Mouse (Mus musculus) embryonic facial prominence, embryonic 12.5 days (tissue): ENCODE data around the gene Cfap74. TPM values are rescaled to one million over a fixed set of nuclear protein-coding genes. Genes with fewer than 3 reads are reported as not detected.
"Not testable (repeated sequence)": the region's sequence is repeated elsewhere in the genome, so short reads cannot be mapped to it uniquely, and the experiment has no call there.

ENCODE experiments used
- ATAC-seq: fragments of 200-750 bp; cut with Nextera tagmentation; 2 replicates; pipeline ENCODE4 v1.8.0; 2017; ENCODE audit not compliant: insufficient number of reproducible peaks, insufficient read depth, low FRiP score, low TSS enrichment
- H3K27ac ChIP-seq: fragments of 300-500 bp; sonication (generic); 2 replicates; pipeline ENCODE4 v1.5.1; 2016; ENCODE audit warnings: mild to moderate bottlenecking
- H3K27me3 ChIP-seq: fragments of 300-500 bp; sonication (generic); 2 replicates; pipeline ENCODE4 v1.6.1; 2016; ENCODE audit warnings: mild to moderate bottlenecking, moderate library complexity
- H3K36me3 ChIP-seq: fragments of 300-500 bp; sonication (generic); 2 replicates; pipeline ENCODE4 v1.6.1; 2016; ENCODE audit warnings: mild to moderate bottlenecking
- H3K4me1 ChIP-seq: fragments of 300-500 bp; sonication (generic); 2 replicates; pipeline ENCODE4 v1.6.1; 2016
- H3K4me2 ChIP-seq: fragments of 300-500 bp; sonication (generic); replicated peaks from 2 replicates; pipeline ENCODE4 v1.6.1; 2016; ENCODE audit warnings: mild to moderate bottlenecking, moderate library complexity
- H3K4me3 ChIP-seq: fragments of 300-500 bp; sonication (generic); 2 replicates; pipeline ENCODE4 v1.5.1; 2016; ENCODE audit warnings: mild to moderate bottlenecking
- H3K9ac ChIP-seq: fragments of 300-500 bp; sonication (generic); 2 replicates; pipeline ENCODE4 v1.6.1; 2016; ENCODE audit warnings: mild to moderate bottlenecking, moderate library complexity
- H3K9me3 ChIP-seq: fragments of 300-500 bp; sonication (generic); 2 replicates; pipeline ENCODE4 v1.6.1; 2016; ENCODE audit warnings: mild to moderate bottlenecking, moderate library complexity
- WGBS: fragments of 180-500 bp; shearing (Covaris S2); methylation state at CpG from one replicate; pipeline ENCODE4 v1.1.7; 2016; 5-methylcytosine and 5-hydroxymethylcytosine counted together
- polyA plus RNA-seq: library from polyadenylated mRNA; unstranded; fragments of >200 nt; fragmentation: Nextera tagmentation; extraction: Ambion mirVana; gene quantifications from 2 replicates; pipeline ENCODE4 v1.2.1, GENCODE M21; 2016

Gene Cfap74
- polyA plus RNA-seq, 1 experiment from 2014 or later: 4.9 TPM

DNA sequence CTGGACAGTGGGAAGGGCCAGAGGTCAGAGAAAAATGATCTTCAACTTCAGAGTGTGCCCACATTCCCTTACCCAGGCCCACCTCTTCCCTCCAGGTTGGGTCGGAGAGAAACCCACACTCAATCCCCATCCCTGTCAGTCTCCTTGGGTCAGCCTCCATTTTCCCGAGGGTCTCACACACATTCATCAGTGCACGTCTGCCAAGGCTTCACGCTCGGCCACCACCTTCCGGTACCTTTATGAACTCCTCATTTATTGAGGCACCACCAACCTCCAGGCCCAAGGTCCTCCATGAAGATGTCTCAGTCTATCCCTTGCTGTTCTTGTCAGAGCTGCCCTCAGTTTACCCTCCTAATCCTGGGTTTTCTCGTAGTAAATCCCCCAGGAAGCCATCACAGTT, 62.0 kb downstream of the Cfap74 start:
- H3K4me1 ChIP-seq: peaks cover 10% of the 10 kb centered on the region
- H3K27me3 ChIP-seq: peaks cover 13% of the 10 kb centered on the region
- H3K36me3 ChIP-seq: no peaks in the 10 kb centered on the region
- H3K9ac ChIP-seq: no peak overlapping the region
- ATAC-seq: no peak
- no peak overlapping the region for H3K27ac ChIP-seq
- H3K4me2 ChIP-seq: no peak overlapping the region
- WGBS: 81% methylated on average over 7 of the region's 7 CpGs
- H3K9me3 ChIP-seq: no peaks in the 10 kb centered on the region
- H3K4me3 ChIP-seq: no peak overlapping the region

GRCm38 (mm10) chr4:155471406-155471805, 62.4 kb downstream of the Cfap74 start:
- Histone ChIP-seq H3K36me3 (no peaks in the 10 kb centered on the region), H3K27me3 (peaks cover 13% of the 10 kb centered on the region), H3K4me1 (peaks cover 10% of the 10 kb centered on the region), H3K27ac (no peak overlapping the region), H3K4me3 (no peak overlapping the region), H3K9me3 (no peaks in the 10 kb centered on the region), H3K4me2 (no peak overlapping the region), H3K9ac (no peak overlapping the region)
- WGBS: 83% methylated on average over 7 of the region's 7 CpGs
- no peak for ATAC-seq

GRCm38 (mm10) chr4:155472716-155473290, 63.8 kb downstream of the Cfap74 start:
- H3K27me3 ChIP-seq: peaks cover 13% of the 10 kb centered on the region
- ATAC-seq: no peak
- no peak overlapping the region for H3K4me3 ChIP-seq
- no peak overlapping the region for H3K27ac ChIP-seq
- H3K9ac ChIP-seq: no peak overlapping the region; the same call in 1 of the 2 replicates
- H3K4me1 ChIP-seq: peaks cover 10% of the 10 kb centered on the region
- WGBS: 81% methylated on average over 3 of the region's 3 CpGs
- H3K36me3 ChIP-seq: no peaks in the 10 kb centered on the region
- H3K9me3 ChIP-seq: no peaks in the 10 kb centered on the region
- no peak overlapping the region for H3K4me2 ChIP-seq

GRCm38 (mm10) chr4:155473319-155473718, 64.3 kb downstream of the Cfap74 start:
- Histone ChIP-seq H3K27ac (no peak overlapping the region), H3K9me3 (no peaks in the 10 kb centered on the region), H3K4me2 (no peak overlapping the region), H3K36me3 (no peaks in the 10 kb centered on the region), H3K9ac (no peak overlapping the region), H3K27me3 (peaks cover 13% of the 10 kb centered on the region), H3K4me1 (peaks cover 10% of the 10 kb centered on the region), H3K4me3 (no peak overlapping the region)
- WGBS: 60% methylated on average over 5 of the region's 5 CpGs
- ATAC-seq: no peak

GRCm38 (mm10) chr4:155473796-155474195, 64.8 kb downstream of the Cfap74 start:
- H3K27ac ChIP-seq, ATAC-seq: not testable (repeated sequence)
- 68% methylated on average over 2 of the region's 2 CpGs for WGBS

GRCm38 (mm10) chr4:155481381-155482124, 72.6 kb downstream of the Cfap74 start:
- Histone ChIP-seq H3K27me3 (0 out of 2 replicates have a peak, but pooled peaks cover 2% of the 10 kb centered on the region), H3K4me3 (no peak overlapping the region), H3K36me3 (no peaks in the 10 kb centered on the region), H3K9me3 (no peaks in the 10 kb centered on the region), H3K27ac (no peak overlapping the region), H3K9ac (no peak overlapping the region), H3K4me1 (no peaks in the 10 kb centered on the region), H3K4me2 (peak overlapping the region; percentile 35)
- WGBS: 25% methylated on average over 28 of the region's 28 CpGs
- no peak for ATAC-seq

More at GRCm38 (mm10) chr4:155473796-155474195, 64.8 kb downstream of the Cfap74 start:
- H3K4me1 ChIP-seq, H3K36me3 ChIP-seq, H3K9ac ChIP-seq, H3K4me3 ChIP-seq, H3K9me3 ChIP-seq, H3K4me2 ChIP-seq: not testable (repeated sequence)
- H3K27me3 ChIP-seq: peaks cover 13% of the 10 kb centered on the region

- 0 out of 2 replicates have a peak, but pooled peaks cover 2% of the 10 kb centered on the region for H3K27me3 ChIP-seq
- no peak overlapping the region for H3K4me3 ChIP-seq
- 90% methylated on average over 6 of the region's 6 CpGs for WGBS
- no peak overlapping the region for H3K9ac ChIP-seq
- no peak for ATAC-seq
- H3K4me2 ChIP-seq: no peak overlapping the region
- H3K27ac ChIP-seq: no peak overlapping the region
- no peaks in the 10 kb centered on the region for H3K4me1 ChIP-seq
- H3K36me3 ChIP-seq: no peaks in the 10 kb centered on the region
- H3K9me3 ChIP-seq: no peaks in the 10 kb centered on the region
These were observed 73.1 kb downstream of the Cfap74 start for GRCm38 (mm10) chr4:155482125-155482480.

GRCm38 (mm10) chr4:155482733-155483540, 73.9 kb downstream of the Cfap74 start:
- no peaks in the 10 kb centered on the region for H3K9me3 ChIP-seq
- no peak overlapping the region for H3K4me3 ChIP-seq
- no peak for ATAC-seq
- 54% methylated on average over 8 of the region's 8 CpGs for WGBS
- H3K36me3 ChIP-seq: no peaks in the 10 kb centered on the region
- H3K4me2 ChIP-seq: no peak overlapping the region
- no peak overlapping the region for H3K27ac ChIP-seq
- no peak overlapping the region for H3K9ac ChIP-seq
- H3K27me3 ChIP-seq: 0 out of 2 replicates have a peak, but pooled peaks cover 2% of the 10 kb centered on the region
- H3K4me1 ChIP-seq: peaks cover 4% of the 10 kb centered on the region

DNA sequence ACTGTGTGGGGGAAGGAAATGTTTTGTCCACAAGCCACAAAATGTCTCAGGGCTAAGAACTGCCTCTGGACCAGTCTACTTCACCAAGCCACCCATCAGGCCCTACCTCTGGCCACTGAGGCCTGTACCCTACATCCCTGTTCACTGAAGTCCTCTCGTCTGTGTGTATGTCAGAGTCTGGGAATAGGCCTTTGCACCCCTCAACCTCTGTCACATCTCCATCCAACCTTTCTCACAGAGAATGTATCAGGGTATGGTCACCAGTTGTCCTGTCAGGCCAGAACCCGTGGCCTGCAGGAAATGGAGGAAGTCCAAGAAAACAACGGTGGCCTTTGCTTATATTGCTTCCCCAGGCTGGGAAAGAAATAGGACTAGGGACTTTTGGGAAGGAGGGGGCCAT, 76.5 kb downstream of the Cfap74 start:
- Histone ChIP-seq H3K4me3 (no peak overlapping the region), H3K27ac (no peak overlapping the region), H3K4me2 (no peak overlapping the region), H3K9ac (no peak overlapping the region), H3K4me1 (peaks cover 20% of the 10 kb centered on the region), H3K36me3 (no peaks in the 10 kb centered on the region), H3K9me3 (no peaks in the 10 kb centered on the region), H3K27me3 (no peaks in the 10 kb centered on the region)
- ATAC-seq: no peak
- WGBS: 78% methylated on average over 3 of the region's 3 CpGs

- Histone ChIP-seq H3K9ac (no peak overlapping the region), H3K4me2 (no peak overlapping the region), H3K27me3 (no peaks in the 10 kb centered on the region), H3K4me3 (no peak overlapping the region), H3K27ac (peak overlapping the region; percentile 76), H3K36me3 (no peaks in the 10 kb centered on the region), H3K9me3 (no peaks in the 10 kb centered on the region), H3K4me1 (peaks cover 23% of the 10 kb centered on the region)
- no peak for ATAC-seq
- WGBS: 35% methylated on average over 3 of the region's 3 CpGs
These were observed 78.8 kb downstream of the Cfap74 start for GRCm38 (mm10) chr4:155487746-155488145.

DNA sequence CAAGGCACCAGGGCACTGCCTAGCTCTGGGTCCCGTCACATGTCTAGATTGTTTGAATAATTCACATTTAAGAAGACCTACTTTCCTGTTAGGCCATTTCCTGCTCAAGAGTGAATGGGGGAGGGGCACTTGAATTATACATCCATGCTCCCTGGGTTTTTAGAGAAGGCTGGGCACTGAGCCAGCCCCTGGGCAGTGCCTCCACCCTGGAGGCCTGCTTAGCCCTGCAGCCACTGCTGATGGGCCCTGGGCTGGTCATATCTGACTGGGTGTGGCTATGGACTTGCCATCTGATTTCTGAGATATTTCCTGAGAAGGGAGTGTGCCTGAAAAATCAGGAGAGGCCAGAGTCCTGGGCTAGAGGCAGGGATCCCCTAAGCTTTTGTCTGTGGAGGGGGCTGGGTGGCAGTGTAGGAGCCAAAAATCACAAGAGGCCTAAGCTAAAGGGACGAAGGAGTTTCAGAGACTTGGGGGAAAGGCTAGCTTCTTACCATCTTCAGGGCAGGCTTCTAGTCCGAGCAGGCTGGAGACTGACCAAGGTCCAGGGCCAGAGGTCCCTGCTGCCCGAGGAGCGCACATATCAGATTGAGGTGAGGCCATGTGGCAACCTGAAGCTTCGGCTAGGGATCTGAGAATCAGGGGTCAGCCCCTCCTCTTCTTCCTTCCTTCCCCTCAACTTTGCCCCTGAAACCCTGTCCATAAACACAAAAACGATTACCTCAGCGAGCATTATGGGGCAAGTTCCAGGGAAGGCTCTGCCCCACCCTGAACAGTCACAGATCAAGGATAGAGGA, 79.4 kb downstream of the Cfap74 start:
- Histone ChIP-seq H3K4me2 (0 out of 2 replicates have a peak overlapping the region, but pooled peaks have one; percentile 18), H3K27me3 (no peaks in the 10 kb centered on the region), H3K9me3 (no peaks in the 10 kb centered on the region), H3K36me3 (no peaks in the 10 kb centered on the region), H3K4me1 (peaks cover 30% of the 10 kb centered on the region), H3K4me3 (no peak overlapping the region), H3K9ac (peak overlapping the region; percentile 7), H3K27ac (peak overlapping the region; percentile 76)
- WGBS: 64% methylated on average over 8 of the region's 8 CpGs
- ATAC-seq: no peak; the same call in 1 of the 2 replicates
